19 mouse cellular contexts compared by ENCODE assay signal in the genomic region with DNA sequence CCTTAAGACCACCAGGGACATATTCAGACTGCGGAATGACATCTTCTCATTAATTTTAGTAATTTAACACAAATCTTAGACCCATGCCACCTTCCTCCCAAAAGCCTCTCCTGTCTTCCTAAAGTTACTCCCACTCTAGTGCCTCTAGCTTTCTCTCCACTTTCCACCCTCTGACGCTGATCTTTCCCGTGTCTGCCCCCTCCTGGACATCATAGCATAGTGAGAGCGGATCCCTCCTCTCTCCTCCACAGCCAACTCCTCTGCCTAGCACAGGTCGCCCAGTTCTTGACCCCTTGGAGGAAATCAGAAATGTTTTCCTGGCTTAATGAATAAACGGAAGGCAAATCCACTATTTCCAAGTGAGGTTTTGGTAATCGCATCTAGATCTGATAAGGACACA.
DNase-seq lines count a peak whose midpoint lies in the region; ATAC-seq and TF ChIP-seq lines count a peak whose summit lies in the region.
"Had no signal": no experiment of that assay in that cellular context is flagged by ENCODE, and none has a peak within 500 bp of the region (broad histone marks: within the 10 kb centered on the region; RNA-seq: fewer than 3 reads in every experiment).

No protein-coding gene starts in this region.

- ATAC-seq in liver, embryonic 14.5 days (ENCODE audit: insufficient read depth) = no peak
- ATAC-seq: midbrain, embryonic 15.5 days had no signal

- peak; percentile 18 for TF ChIP-seq RAD21 in CH12.LX (IDR thresholded peaks at IDR 0.05; ENCODE audit: low read depth, low read length)

- 49% methylated on average over 7 of the region's 7 CpGs for whole genome bisulfite sequencing in liver, embryonic 14.5 days (ENCODE audit: insufficient replicate concordance)
- 54% methylated on average over 7 of the region's 7 CpGs for WGBS in heart, adult 2 months

- in situ Hi-C loops in CH12.LX (cut with MboI; ENCODE audit: low pct_ligation_motif_present, low pct_unique_long_range_greater_than_20kb, low sequenced_read_pairs) = no loop called here

- H3K27ac ChIP-seq in liver, embryonic 14.5 days = no peak overlapping the region
- H3K27ac ChIP-seq in CH12.LX (ENCODE audit: insufficient read depth, low read depth) = no peak overlapping the region
- H3K27ac ChIP-seq in ES-Bruce4 (ENCODE audit: insufficient read depth, low read length) = no peak overlapping the region
- no peak overlapping the region for H3K27ac ChIP-seq in heart, adult 2 months
- H3K27ac ChIP-seq: embryonic facial prominence, embryonic 12.5 days; liver, embryonic 13.5 days; midbrain, embryonic 15.5 days had no signal

- H3K4me2 ChIP-seq in liver, embryonic 14.5 days (ENCODE audit: low read depth) = no peak overlapping the region
- no peak overlapping the region for H3K4me2 ChIP-seq in CH12.LX (ENCODE audit: insufficient read depth, low read depth, poor library complexity, severe bottlenecking)
- H3K4me2 ChIP-seq: embryonic facial prominence, embryonic 12.5 days; heart, embryonic 12.5 days; liver, embryonic 13.5 days; midbrain, embryonic 15.5 days had no signal

- TF ChIP-seq EP300 in liver, embryonic 14.5 days (IDR thresholded peaks at IDR 0.05; ENCODE audit: low read depth) = no peak
- TF ChIP-seq EP300 in CH12.LX (IDR thresholded peaks at IDR 0.05; ENCODE audit: low read length) = no peak
- no peak for TF ChIP-seq EP300 in ES-Bruce4 (IDR thresholded peaks at IDR 0.05; ENCODE audit: insufficient read depth, low read depth, low read length)
- no peak for TF ChIP-seq EP300 in heart, adult 2 months (IDR thresholded peaks at IDR 0.05; ENCODE audit: insufficient read depth, low read depth, low read length)

- H3K27me3 ChIP-seq in liver, embryonic 14.5 days (ENCODE audit: control insufficient read depth, insufficient read depth, low read length) = no peaks in the 10 kb centered on the region
- H3K27me3 ChIP-seq in CH12.LX (replicated peaks) (no peaks in the 10 kb centered on the region), ES-Bruce4 (ENCODE audit: control insufficient read depth, insufficient read depth, low read length, poor library complexity, severe bottlenecking) (no peaks in the 10 kb centered on the region)
- no peaks in the 10 kb centered on the region for H3K27me3 ChIP-seq in heart, adult 2 months (ENCODE audit: control insufficient read depth, insufficient read depth, low read length)
- H3K27me3 ChIP-seq: embryonic facial prominence, embryonic 12.5 days; heart, embryonic 12.5 days; liver, embryonic 13.5 days; midbrain, embryonic 15.5 days had no signal

- no peak for DNase-seq in liver, embryonic 14.5 days (ENCODE audit: low read depth in 3 of 3, low spot score in 3 of 3)
- DNase-seq in liver = no peak
- DNase-seq in CH12.LX (ENCODE audit: extremely low read depth) = peak; percentile 3
- DNase-seq in embryo, embryonic 10.5 days (ENCODE audit: low spot score) = peak; percentile 22
- no peak for DNase-seq in heart, adult 2 months
- no peak for DNase-seq in kidney, adult 11 months
- DNase-seq: adrenal gland, postnatal 10 days; cerebellum, adult 9-10 months; gastrocnemius, postnatal 36 days; heart, postnatal 36 days; kidney, postnatal 36 days; left cerebral cortex, postnatal 4 days; liver, embryonic 13.5 days; lung, postnatal 36 days; thymus, postnatal 14 days had no signal

- intact Hi-C loops in heart, adult 2 months (cut with DNase I) = no loop called here

- no peaks in the 10 kb centered on the region for H3K36me3 ChIP-seq in liver, embryonic 14.5 days (replicated peaks; ENCODE audit: control insufficient read depth, insufficient read depth, low read depth)
- H3K36me3 ChIP-seq in CH12.LX (replicated peaks in 1 of 2; ENCODE audit: control insufficient read depth in 1 of 2, insufficient read depth in 1 of 2, low read length in 1 of 2) = no peaks in the 10 kb centered on the region
- no peaks in the 10 kb centered on the region for H3K36me3 ChIP-seq in ES-Bruce4 (ENCODE audit: control insufficient read depth, insufficient read depth, low read length, poor library complexity, severe bottlenecking)
- H3K36me3 ChIP-seq in heart, adult 2 months (ENCODE audit: control insufficient read depth, insufficient read depth, low read length) = no peaks in the 10 kb centered on the region
- H3K36me3 ChIP-seq: embryonic facial prominence, embryonic 12.5 days; heart, embryonic 12.5 days; liver, embryonic 13.5 days; midbrain, embryonic 15.5 days had no signal

- H3K79me2 ChIP-seq in CH12.LX (replicated peaks; ENCODE audit: control insufficient read depth, extremely low read depth, insufficient read depth, poor library complexity, severe bottlenecking) = no peaks in the 10 kb centered on the region
- H3K79me2 ChIP-seq in heart, adult 2 months (replicated peaks; ENCODE audit: control insufficient read depth, insufficient read depth, low read length) = no peaks in the 10 kb centered on the region

- dilution Hi-C loops in CH12.LX (cut with MboI; ENCODE audit: extremely low pct_ligation_motif_present, extremely low pct_unique_long_range_greater_than_20kb, low sequenced_read_pairs) = no loop called here

- TF ChIP-seq CTCF in liver, embryonic 14.5 days (IDR thresholded peaks at IDR 0.05; ENCODE audit: low read depth) = 0 out of 2 replicates have a peak, but pooled peaks have one; percentile 10
- peak in 1 of 2 experiments; percentile 52; a peak in 2 of 4 replicates for TF ChIP-seq CTCF in CH12.LX (conservative IDR thresholded peaks at IDR 0.05 in 1 of 2, IDR thresholded peaks at IDR 0.05 in 1 of 2; ENCODE audit: low read depth in 2 of 2, low read length in 2 of 2)
- TF ChIP-seq CTCF in ES-Bruce4 (IDR thresholded peaks at IDR 0.05; ENCODE audit: low read depth, low read length) = peak; percentile 30
- no peak for TF ChIP-seq CTCF in heart, adult 2 months (IDR thresholded peaks at IDR 0.05)

- H3K4me3 ChIP-seq in liver, embryonic 14.5 days (ENCODE audit: insufficient read depth in 1 of 2, low read depth in 2 of 2, low read length in 2 of 2) = no peak overlapping the region
- H3K4me3 ChIP-seq in CH12.LX (replicated peaks in 1 of 3; ENCODE audit: low read depth in 2 of 3, low read length in 2 of 3, poor library complexity in 1 of 3) (no peak overlapping the region), ES-Bruce4 (ENCODE audit: low read depth, low read length) (no peak overlapping the region)
- no peak overlapping the region for H3K4me3 ChIP-seq in heart, adult 2 months
- H3K4me3 ChIP-seq: embryonic facial prominence, embryonic 12.5 days; heart, embryonic 12.5 days; liver, embryonic 13.5 days; midbrain, embryonic 15.5 days had no signal

- no peaks in the 10 kb centered on the region for H3K4me1 ChIP-seq in liver, embryonic 14.5 days (replicated peaks; ENCODE audit: control insufficient read depth in 2 of 2, insufficient read depth in 2 of 2, low read length in 1 of 2)
- H3K4me1 ChIP-seq in CH12.LX (ENCODE audit: control insufficient read depth in 1 of 2, insufficient read depth in 2 of 2) (no peaks in the 10 kb centered on the region), ES-Bruce4 (ENCODE audit: control insufficient read depth, insufficient read depth, low read length) (no peaks in the 10 kb centered on the region)
- no peaks in the 10 kb centered on the region for H3K4me1 ChIP-seq in heart, adult 2 months (ENCODE audit: control insufficient read depth, insufficient read depth, low read length)
- H3K4me1 ChIP-seq: embryonic facial prominence, embryonic 12.5 days; heart, embryonic 12.5 days; liver, embryonic 13.5 days; midbrain, embryonic 15.5 days had no signal

- TF ChIP-seq POLR2A in CH12.LX (IDR thresholded peaks at IDR 0.05; ENCODE audit: low read depth, low read length) (no peak), ES-Bruce4 (IDR thresholded peaks at IDR 0.05; ENCODE audit: insufficient read depth, low read length) (no peak)
- no peak for TF ChIP-seq POLR2A in heart, adult 2 months (IDR thresholded peaks at IDR 0.05; ENCODE audit: insufficient read depth, low read depth, low read length)

- no peak overlapping the region for H3K9ac ChIP-seq in liver, embryonic 14.5 days (replicated peaks)
- no peak overlapping the region for H3K9ac ChIP-seq in CH12.LX (ENCODE audit: insufficient read depth, low read depth)
- H3K9ac ChIP-seq in ES-Bruce4 (ENCODE audit: low read depth, poor library complexity, severe bottlenecking) = no peak overlapping the region
- H3K9ac ChIP-seq in heart, adult 2 months (ENCODE audit: low read depth, low read length) = no peak overlapping the region
- H3K9ac ChIP-seq: embryonic facial prominence, embryonic 12.5 days; heart, embryonic 12.5 days; liver, embryonic 13.5 days; midbrain, embryonic 15.5 days had no signal

- no peaks in the 10 kb centered on the region for H3K9me3 ChIP-seq in liver, embryonic 14.5 days (ENCODE audit: control insufficient read depth, low read length)
- H3K9me3 ChIP-seq in CH12.LX (replicated peaks; ENCODE audit: low read length) = no peaks in the 10 kb centered on the region
- no peaks in the 10 kb centered on the region for H3K9me3 ChIP-seq in ES-Bruce4 (replicated peaks; ENCODE audit: control insufficient read depth, insufficient read depth, low read length, poor library complexity, severe bottlenecking)
- H3K9me3 ChIP-seq: embryonic facial prominence, embryonic 12.5 days; heart, embryonic 12.5 days; liver, embryonic 13.5 days; midbrain, embryonic 15.5 days had no signal

TF ChIP-seq in CH12.LX, 34 proteins besides CTCF, POLR2A, EP300 and RAD21:
- TF ChIP-seq ELF1 (IDR thresholded peaks at IDR 0.05; ENCODE audit: low read depth, low read length) = no peak
- TF ChIP-seq RCOR1 (conservative IDR thresholded peaks at IDR 0.05; ENCODE audit: low read depth, low read length) = no peak
- no peak for TF ChIP-seq CHD1 (IDR thresholded peaks at IDR 0.05; ENCODE audit: low read depth, low read length)
- no peak for TF ChIP-seq PAX5 (IDR thresholded peaks at IDR 0.05; ENCODE audit: low read length)
- TF ChIP-seq SMC3 (IDR thresholded peaks at IDR 0.05; ENCODE audit: low read depth, low read length) = peak; percentile 27
- no peak for TF ChIP-seq MYC (IDR thresholded peaks at IDR 0.05; ENCODE audit: low read depth, low read length)
- no peak for TF ChIP-seq NELFE (IDR thresholded peaks at IDR 0.05; ENCODE audit: low read depth, low read length)

Comparison
In these comparisons a context has a peak if more than half of its experiments do, and no peak if none do; other contexts are left out.
1. DNase-seq: peak in CH12.LX (single experiment) and embryo, embryonic 10.5 days (single experiment); none in liver, embryonic 14.5 days (0 of 3), liver (single experiment), heart, adult 2 months (0 of 2) and kidney, adult 11 months (single experiment).